In the genomic region with DNA sequence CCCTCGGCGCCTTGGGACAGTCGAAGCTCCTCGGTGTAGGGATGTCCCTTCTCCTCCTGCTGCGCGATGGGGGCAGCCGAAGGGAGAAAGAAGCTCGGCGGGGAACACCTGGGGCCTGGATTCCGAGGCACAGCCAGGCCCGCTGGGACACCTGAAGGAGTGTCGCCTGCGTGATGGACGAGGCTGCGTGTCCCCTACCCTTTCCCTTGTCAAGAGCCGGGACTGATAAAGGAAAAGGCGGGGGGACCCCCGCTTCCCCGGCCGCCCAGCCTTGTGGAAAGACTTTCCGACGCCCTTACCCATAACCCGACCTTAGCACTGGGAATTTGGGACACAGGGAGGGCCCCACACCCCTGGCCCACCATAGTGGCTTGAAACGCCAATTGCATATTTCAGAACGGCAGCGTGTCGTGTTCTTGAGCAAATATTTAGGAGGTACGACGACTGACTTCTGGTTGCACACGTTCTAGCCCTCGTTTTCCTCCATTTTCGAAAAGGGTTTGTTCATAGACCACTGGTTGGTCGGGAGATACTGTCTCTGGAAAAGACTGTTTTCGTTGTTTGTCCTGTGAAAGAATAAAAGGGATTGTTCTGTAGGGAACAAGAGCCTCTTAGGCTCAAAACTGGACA, we compare ENCODE assay signal across 8 mouse cellular contexts. TPM values are rescaled to one million over a fixed set of nuclear protein-coding genes. Genes with fewer than 3 reads are reported as not detected.
DNase-seq lines count a peak whose midpoint lies in the region; ATAC-seq and TF ChIP-seq lines count a peak whose summit lies in the region.

No protein-coding gene starts in this region.

- 0 out of 2 replicates have a peak overlapping the region, but pooled peaks have one; percentile 53 for H3K27ac ChIP-seq in cerebellum, adult 2 months (ENCODE audit: insufficient read depth, low read length)
- H3K27ac ChIP-seq in neural tube, embryonic 11.5 days (ENCODE audit: low read depth, low read length), result peak overlapping the region; percentile 58
- H3K27ac ChIP-seq in forebrain, embryonic 14.5 days (ENCODE audit: low read depth, low read length), result peak overlapping the region; percentile 88
- H3K27ac ChIP-seq in limb, embryonic 11.5 days (replicated peaks; ENCODE audit: low read depth, low read length), result peak overlapping the region; percentile 84
- peak overlapping the region; percentile 83 for H3K27ac ChIP-seq in midbrain, postnatal 0 days (ENCODE audit: low read depth, low read length)

- H3K4me3 ChIP-seq in cerebellum, adult 2 months (replicated peaks; ENCODE audit: insufficient read depth, low read depth, low read length), result peak overlapping the region; percentile 95
- peak overlapping the region; percentile 80 for H3K4me3 ChIP-seq in neural tube, embryonic 11.5 days (ENCODE audit: low read depth, low read length)
- peak overlapping the region; percentile 63 for H3K4me3 ChIP-seq in forebrain, embryonic 14.5 days (ENCODE audit: low read depth, low read length)
- peak overlapping the region; percentile 95 for H3K4me3 ChIP-seq in limb, embryonic 11.5 days (ENCODE audit: low read depth, low read length)
- peak overlapping the region; percentile 73 for H3K4me3 ChIP-seq in midbrain, postnatal 0 days (ENCODE audit: low read depth, low read length)

- no peaks in the 10 kb centered on the region for H3K36me3 ChIP-seq in neural tube, embryonic 11.5 days (ENCODE audit: control insufficient read depth, insufficient read depth, low read length)
- no peaks in the 10 kb centered on the region for H3K36me3 ChIP-seq in forebrain, embryonic 14.5 days (ENCODE audit: control insufficient read depth, insufficient read depth, low read length)
- H3K36me3 ChIP-seq in limb, embryonic 11.5 days (ENCODE audit: control insufficient read depth, insufficient read depth, low read length), result no peaks in the 10 kb centered on the region
- H3K36me3 ChIP-seq in midbrain, postnatal 0 days (ENCODE audit: insufficient read depth, low read length), result no peaks in the 10 kb centered on the region

- no peak for TF ChIP-seq CTCF in cerebellum, adult 2 months (IDR thresholded peaks at IDR 0.05; ENCODE audit: borderline replicate concordance, insufficient read depth, low read depth, low read length)
- no peak for TF ChIP-seq CTCF in midbrain, postnatal 0 days (IDR thresholded peaks at IDR 0.05)

- H3K4me2 ChIP-seq in neural tube, embryonic 11.5 days (ENCODE audit: low read depth), result peak overlapping the region; percentile 69
- H3K4me2 ChIP-seq in forebrain, embryonic 14.5 days (ENCODE audit: low read length), result peak overlapping the region; percentile 88
- H3K4me2 ChIP-seq in limb, embryonic 11.5 days (ENCODE audit: low read depth, severe bottlenecking), result peak overlapping the region; percentile 54
- peak overlapping the region; percentile 62 for H3K4me2 ChIP-seq in midbrain, postnatal 0 days (ENCODE audit: low read depth, low read length, poor library complexity, severe bottlenecking)

- no peaks in the 10 kb centered on the region for H3K9me3 ChIP-seq in neural tube, embryonic 11.5 days (ENCODE audit: control insufficient read depth, low read length)
- H3K9me3 ChIP-seq in forebrain, embryonic 14.5 days (replicated peaks; ENCODE audit: control insufficient read depth, low read length), result no peaks in the 10 kb centered on the region
- H3K9me3 ChIP-seq in limb, embryonic 11.5 days (ENCODE audit: control insufficient read depth, low read length), result no peaks in the 10 kb centered on the region
- H3K9me3 ChIP-seq in midbrain, postnatal 0 days (ENCODE audit: low read length), result no peaks in the 10 kb centered on the region

- no peaks in the 10 kb centered on the region; the same call in 1 of the 2 replicates for H3K4me1 ChIP-seq in cerebellum, adult 2 months (ENCODE audit: control insufficient read depth, insufficient read depth, low read length)
- peaks cover 7% of the 10 kb centered on the region; the same call in 1 of the 2 replicates for H3K4me1 ChIP-seq in neural tube, embryonic 11.5 days (ENCODE audit: control insufficient read depth, insufficient read depth, low read length)
- H3K4me1 ChIP-seq in forebrain, embryonic 14.5 days (ENCODE audit: control insufficient read depth, insufficient read depth, low read length), result peaks cover 13% of the 10 kb centered on the region
- 0 out of 2 replicates have a peak, but pooled peaks cover 2% of the 10 kb centered on the region for H3K4me1 ChIP-seq in limb, embryonic 11.5 days (ENCODE audit: control insufficient read depth, insufficient read depth, low read length)
- H3K4me1 ChIP-seq in midbrain, postnatal 0 days (ENCODE audit: insufficient read depth, low read length), result peaks cover 3% of the 10 kb centered on the region; the same call in 1 of the 2 replicates

- peak overlapping the region; percentile 82 for H3K9ac ChIP-seq in neural tube, embryonic 11.5 days (ENCODE audit: low read length)
- peak overlapping the region; percentile 91 for H3K9ac ChIP-seq in forebrain, embryonic 14.5 days (ENCODE audit: low read length)
- peak overlapping the region; percentile 86 for H3K9ac ChIP-seq in limb, embryonic 11.5 days (ENCODE audit: low read length)
- H3K9ac ChIP-seq in midbrain, postnatal 0 days (replicated peaks; ENCODE audit: low read length, poor library complexity, severe bottlenecking), result peak overlapping the region; percentile 61

- no peak for DNase-seq in cerebellum, adult 2 months
- no peak for DNase-seq in cerebellum, postnatal 10 days
- no peak for DNase-seq in neural tube, embryonic 11.5 days (ENCODE audit: low spot score)
- no peak for DNase-seq in neural tube, embryonic 10.5 days (ENCODE audit: extremely low spot score, low spot score)
- no peak for DNase-seq in forebrain, embryonic 14.5 days (ENCODE audit: low spot score)
- DNase-seq in limb, embryonic 11.5 days (ENCODE audit: low spot score), result no peak
- DNase-seq in midbrain, postnatal 0 days (ENCODE audit: low spot score), result peak; percentile 10
- DNase-seq in right cerebral cortex, postnatal 4 days, result no peak

- no peak for ATAC-seq in neural tube, embryonic 11.5 days (ENCODE audit: insufficient read depth, low FRiP score, low TSS enrichment)
- no peak for ATAC-seq in forebrain, embryonic 14.5 days
- no peak for ATAC-seq in limb, embryonic 11.5 days (ENCODE audit: insufficient number of reproducible peaks, low FRiP score, low TSS enrichment, low read depth)
- ATAC-seq in midbrain, postnatal 0 days (ENCODE audit: low FRiP score), result no peak

- no peaks in the 10 kb centered on the region for H3K27me3 ChIP-seq in cerebellum, adult 2 months (ENCODE audit: control insufficient read depth, insufficient read depth, low read length)
- H3K27me3 ChIP-seq in neural tube, embryonic 11.5 days (ENCODE audit: control insufficient read depth, insufficient read depth, low read length), result no peaks in the 10 kb centered on the region
- H3K27me3 ChIP-seq in forebrain, embryonic 14.5 days (replicated peaks; ENCODE audit: control insufficient read depth, insufficient read depth, low read length), result no peaks in the 10 kb centered on the region
- no peaks in the 10 kb centered on the region for H3K27me3 ChIP-seq in limb, embryonic 11.5 days (ENCODE audit: control insufficient read depth, insufficient read depth, low read length)
- no peaks in the 10 kb centered on the region for H3K27me3 ChIP-seq in midbrain, postnatal 0 days (ENCODE audit: insufficient read depth, low read length)

- TF ChIP-seq POLR2A in cerebellum, adult 2 months (IDR thresholded peaks at IDR 0.05; ENCODE audit: borderline replicate concordance, insufficient read depth, low read length), result no peak

- under 1% methylated on average over 34 of the region's 34 CpGs for WGBS in cerebellum, adult 2 months
- WGBS in neural tube, embryonic 11.5 days, result under 1% methylated on average over 32 of the region's 34 CpGs
- WGBS in forebrain, embryonic 14.5 days, result under 1% methylated on average over 31 of the region's 34 CpGs
- under 1% methylated on average over 30 of the region's 34 CpGs for WGBS in limb, embryonic 11.5 days
- WGBS in midbrain, postnatal 0 days, result 1% methylated on average over 32 of the region's 34 CpGs

RNA-seq across cellular contexts. Expression of gene Npat, which starts 0.6 kb away (rescaled TPM):
- polyA plus RNA-seq in cerebellum, adult 2 months (2012; rRNA removed), result 10.5 and 11.5 TPM in 2 replicates
- 22.6 and 22.8 TPM in 2 replicates for polyA plus RNA-seq in neural tube, embryonic 11.5 days (2014; fragmentation: Nextera tagmentation; extraction: Ambion mirVana)
- 13.9 and 15.3 TPM in 2 replicates for polyA plus RNA-seq in forebrain, embryonic 14.5 days (2014; fragmentation: Nextera tagmentation; extraction: Ambion mirVana)
- polyA plus RNA-seq in limb, embryonic 11.5 days (2014; fragmentation: Nextera tagmentation; extraction: Ambion mirVana), result 24.7 and 24.8 TPM in 2 replicates
- total RNA-seq in midbrain, postnatal 0 days (2014; rRNA removed), result 11.3 and 15.1 TPM in 2 replicates
- 7.8 and 8.3 TPM in 2 replicates for polyA plus RNA-seq in midbrain, postnatal 0 days (2015; fragmentation: Nextera tagmentation; extraction: Ambion mirVana)

RNA-seq across cellular contexts. Expression of gene Atm, which starts 0.9 kb away (rescaled TPM):
- 7.2 and 8.0 TPM in 2 replicates for polyA plus RNA-seq in cerebellum, adult 2 months (2012; rRNA removed)
- polyA plus RNA-seq in neural tube, embryonic 11.5 days (2014; fragmentation: Nextera tagmentation; extraction: Ambion mirVana), result 14.0 and 18.6 TPM in 2 replicates
- 12.5 and 13.0 TPM in 2 replicates for polyA plus RNA-seq in forebrain, embryonic 14.5 days (2014; fragmentation: Nextera tagmentation; extraction: Ambion mirVana)
- polyA plus RNA-seq in limb, embryonic 11.5 days (2014; fragmentation: Nextera tagmentation; extraction: Ambion mirVana), result 17.1 and 17.7 TPM in 2 replicates
- 6.7 and 9.7 TPM in 2 replicates for total RNA-seq in midbrain, postnatal 0 days (2014; rRNA removed)
- 3.2 and 4.4 TPM in 2 replicates for polyA plus RNA-seq in midbrain, postnatal 0 days (2015; fragmentation: Nextera tagmentation; extraction: Ambion mirVana)
